Mouse (Mus musculus): Measurements from ENCODE around the gene Gabrg3. TPM values are rescaled to one million over a fixed set of nuclear protein-coding genes. Genes with fewer than 3 reads are reported as not detected.
"Not testable (repeated sequence)": the region's sequence is repeated elsewhere in the genome, so short reads cannot be mapped to it uniquely, and the experiment has no call there.

Gabrg3 gene
- total RNA-seq, 2 experiments from 2014 or later: not detected

DNA sequence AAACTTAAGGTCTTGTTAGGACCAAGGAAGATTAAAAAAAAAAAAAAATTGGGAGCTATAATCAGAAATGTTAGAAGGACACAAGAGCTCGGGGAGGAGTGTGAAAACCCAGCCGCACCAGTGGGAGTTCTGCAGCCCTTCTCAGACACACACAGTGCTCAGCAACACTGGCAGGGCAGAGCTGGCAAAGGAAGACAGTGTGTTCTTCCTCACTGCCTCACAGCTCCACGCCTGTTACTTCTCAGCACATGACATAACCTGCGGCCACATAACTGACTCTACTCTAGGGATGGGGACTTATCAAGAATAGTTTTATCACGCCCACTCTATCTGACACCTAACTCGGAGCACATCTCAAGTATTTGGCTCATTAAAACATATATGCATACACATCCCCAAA, 103.8 kb downstream of the Gabrg3 start:
- TF ChIP-seq CTCF (IDR thresholded peaks at IDR 0.05): no peak
- no peak for DNase-seq
- H3K4me3 ChIP-seq: no peak overlapping the region
- intact Hi-C loops (cut with DNase I): no loop called here
- no peak overlapping the region for H3K27ac ChIP-seq

GRCm38 (mm10) chr7:57278841-57279240, 108.1 kb downstream of the Gabrg3 start:
- DNase-seq: no peak
- no peak for TF ChIP-seq CTCF (IDR thresholded peaks at IDR 0.05)
- intact Hi-C loops (cut with DNase I): no loop called here
- H3K4me3 ChIP-seq: no peak overlapping the region
- no peak overlapping the region for H3K27ac ChIP-seq

DNA sequence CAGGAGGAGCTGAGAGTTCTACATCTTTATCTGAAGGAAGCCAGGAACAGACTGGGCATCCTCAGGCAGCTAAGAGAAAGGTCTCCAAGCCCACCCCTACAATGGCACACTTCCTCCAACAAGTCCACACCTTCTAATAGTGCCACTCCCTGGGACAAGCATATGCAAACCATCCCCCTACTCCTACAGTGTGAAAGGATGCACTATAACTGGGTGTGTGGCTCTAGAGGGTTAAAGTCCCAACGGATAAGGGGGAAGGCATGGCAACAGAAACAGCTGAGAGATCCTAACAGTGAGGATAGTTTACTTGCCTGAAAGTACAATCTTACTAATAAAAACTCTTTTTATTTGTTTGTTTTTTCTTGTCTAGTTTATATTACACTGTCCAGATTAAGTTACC, 126.8 kb downstream of the Gabrg3 start:
- H3K27ac ChIP-seq: no peak overlapping the region
- no peak for DNase-seq
- TF ChIP-seq CTCF (IDR thresholded peaks at IDR 0.05): no peak
- no peak overlapping the region for H3K4me3 ChIP-seq
- intact Hi-C loops (cut with DNase I): no loop called here

GRCm38 (mm10) chr7:57258893-57259574, 128.0 kb downstream of the Gabrg3 start:
- no peak for TF ChIP-seq CTCF (IDR thresholded peaks at IDR 0.05)
- DNase-seq: no peak
- Histone ChIP-seq H3K27ac (no peak overlapping the region), H3K4me3 (no peak overlapping the region)
- intact Hi-C loops (cut with DNase I): no loop called here

- H3K4me3 ChIP-seq: no peak overlapping the region
- no peak for DNase-seq
- TF ChIP-seq CTCF (IDR thresholded peaks at IDR 0.05): no peak
- intact Hi-C loops (cut with DNase I): no loop called here
- H3K27ac ChIP-seq: no peak overlapping the region
Observed at GRCm38 (mm10) chr7:57243981-57244380, 143.0 kb downstream of the Gabrg3 start.

DNA sequence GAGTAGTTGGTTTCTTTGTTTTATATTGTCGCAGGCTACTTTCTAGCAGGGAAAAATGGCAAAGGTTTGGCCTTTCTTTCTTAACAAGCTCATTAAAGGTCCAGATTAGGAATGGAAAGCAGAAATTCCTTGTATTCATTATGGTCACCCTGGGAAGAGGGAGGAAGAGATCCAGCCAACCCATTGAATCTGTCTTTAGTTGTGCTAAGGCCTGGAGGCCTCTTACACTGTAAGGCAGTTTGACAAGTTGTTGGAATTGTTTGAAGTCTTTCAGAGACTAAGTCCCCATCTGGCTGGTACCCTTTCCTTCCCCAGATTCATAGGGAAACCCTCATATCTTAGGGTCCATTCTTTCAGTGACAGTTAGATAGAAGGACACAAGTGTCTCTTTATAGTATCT, 172.9 kb downstream of the Gabrg3 start:
- TF ChIP-seq CTCF (IDR thresholded peaks at IDR 0.05): no peak
- intact Hi-C loops (cut with DNase I): no loop called here
- DNase-seq: no peak

GRCm38 (mm10) chr7:57186015-57186414, 201.0 kb downstream of the Gabrg3 start:
- H3K4me3 ChIP-seq: no peak overlapping the region
- intact Hi-C loops (cut with DNase I): no loop called here
- no peak for DNase-seq
- no peak overlapping the region for H3K27ac ChIP-seq
- TF ChIP-seq CTCF (IDR thresholded peaks at IDR 0.05): no peak

More for the DNA sequence above, 172.9 kb downstream of the Gabrg3 start:
- no peak overlapping the region for H3K4me3 ChIP-seq
- no peak overlapping the region for H3K27ac ChIP-seq

GRCm38 (mm10) chr7:57175891-57176545, 211.0 kb downstream of the Gabrg3 start:
- H3K27ac ChIP-seq; H3K4me3 ChIP-seq; DNase-seq; intact Hi-C loops (cut with DNase I): not testable (repeated sequence)

DNA sequence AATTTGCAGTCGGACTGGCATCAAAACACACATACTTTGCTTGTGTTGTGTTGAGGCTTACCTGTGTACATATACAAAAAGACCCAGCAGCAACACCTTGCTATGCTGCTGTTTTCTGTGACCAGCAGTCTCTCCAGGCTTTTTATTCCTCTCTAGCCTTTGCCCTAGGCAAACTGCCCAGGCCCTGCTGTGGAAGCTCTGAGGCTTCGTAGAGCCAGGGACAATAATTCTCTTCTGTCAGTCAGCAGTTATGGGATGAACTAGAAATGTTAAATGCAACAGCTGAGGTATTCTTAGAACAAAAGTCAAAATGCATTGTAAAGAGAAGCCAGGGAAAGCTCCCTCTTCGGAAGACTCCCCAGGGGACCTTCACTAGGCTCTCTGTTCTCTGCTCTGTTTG, 220.1 kb downstream of the Gabrg3 start:
- no peak overlapping the region for H3K27ac ChIP-seq
- DNase-seq: no peak
- no peak for TF ChIP-seq CTCF (IDR thresholded peaks at IDR 0.05)
- intact Hi-C loops (cut with DNase I): no loop called here
- no peak overlapping the region for H3K4me3 ChIP-seq

DNA sequence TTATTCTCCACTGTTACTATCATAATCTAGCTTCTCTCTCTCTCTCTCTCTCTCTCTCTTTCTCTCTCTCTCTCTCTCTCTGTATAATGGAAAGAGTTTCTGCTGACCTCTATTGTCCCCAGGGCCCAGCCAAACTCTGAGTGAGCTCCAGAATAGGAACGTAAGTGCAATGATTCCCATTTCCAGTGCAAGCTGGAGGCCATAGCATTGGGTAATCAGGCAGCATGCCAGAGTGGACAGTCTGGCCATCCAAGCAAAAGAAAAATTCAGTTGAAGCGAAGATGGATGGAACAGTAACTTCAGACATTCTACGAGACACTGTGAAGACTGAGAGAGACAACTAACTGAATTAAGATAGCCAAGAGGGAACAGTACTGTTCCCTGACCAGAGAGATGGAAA, 228.8 kb downstream of the Gabrg3 start:
- TF ChIP-seq CTCF (IDR thresholded peaks at IDR 0.05): no peak
- no peak overlapping the region for H3K4me3 ChIP-seq
- H3K27ac ChIP-seq: no peak overlapping the region
- peak; percentile 35 for DNase-seq
- intact Hi-C loops (cut with DNase I): no loop called here

GRCm38 (mm10) chr7:57153743-57154142, 233.2 kb downstream of the Gabrg3 start:
- no peak overlapping the region for H3K27ac ChIP-seq
- TF ChIP-seq CTCF (IDR thresholded peaks at IDR 0.05): no peak
- H3K4me3 ChIP-seq: no peak overlapping the region
- intact Hi-C loops (cut with DNase I): no loop called here
- DNase-seq: no peak

GRCm38 (mm10) chr7:57150768-57151167, 236.2 kb downstream of the Gabrg3 start:
- intact Hi-C loops (cut with DNase I): no loop called here
- TF ChIP-seq CTCF (IDR thresholded peaks at IDR 0.05): no peak
- DNase-seq: no peak
- H3K4me3 ChIP-seq: no peak overlapping the region
- H3K27ac ChIP-seq: no peak overlapping the region

GRCm38 (mm10) chr7:57138072-57138704, 248.8 kb downstream of the Gabrg3 start:
- no peak overlapping the region for H3K27ac ChIP-seq
- TF ChIP-seq CTCF (IDR thresholded peaks at IDR 0.05): no peak
- intact Hi-C loops (cut with DNase I): no loop called here
- H3K4me3 ChIP-seq: no peak overlapping the region
- DNase-seq: no peak
